Mouse (Mus musculus) stomach, embryonic 15.5 days (tissue): ENCODE measurements at regions not wholly inside any gene's neighbourhood (a gene's known extent, or its start where the extent isn't known, plus 50 kb on each side); places are given as distances from the start of the nearest gene placed in this dataset.

ENCODE experiments used
- ATAC-seq: fragments of 200-750 bp; cut with Nextera tagmentation; 2 replicates; pipeline ENCODE4 v1.8.0; 2017; ENCODE audit warnings: low read depth, moderate number of reproducible peaks, moderate TSS enrichment; ENCODE audit not compliant: insufficient read depth, low FRiP score
- H3K27ac ChIP-seq: fragments of 300-500 bp; sonication (generic); 2 replicates; pipeline ENCODE4 v1.5.1; 2015; ENCODE audit warnings: mild to moderate bottlenecking, inconsistent platforms
- H3K27me3 ChIP-seq: fragments of 300-500 bp; sonication (generic); replicated peaks from 2 replicates; pipeline ENCODE4 v1.6.1; 2015; ENCODE audit warnings: inconsistent platforms
- H3K36me3 ChIP-seq: fragments of 300-500 bp; sonication (generic); 2 replicates; pipeline ENCODE4 v1.6.1; 2015; ENCODE audit warnings: inconsistent platforms
- H3K4me1 ChIP-seq: fragments of 300-500 bp; sonication (generic); 2 replicates; pipeline ENCODE4 v1.6.1; 2015; ENCODE audit warnings: inconsistent platforms
- H3K4me2 ChIP-seq: fragments of 300-500 bp; sonication (generic); 2 replicates; pipeline ENCODE4 v1.6.1; 2015; ENCODE audit warnings: mild to moderate bottlenecking, inconsistent platforms
- H3K4me3 ChIP-seq: fragments of 300-500 bp; sonication (generic); replicated peaks from 2 replicates; pipeline ENCODE4 v1.5.1; 2015; ENCODE audit warnings: inconsistent platforms
- H3K9ac ChIP-seq: fragments of 300-500 bp; sonication (generic); 2 replicates; pipeline ENCODE4 v1.6.1; 2015; ENCODE audit warnings: inconsistent platforms
- H3K9me3 ChIP-seq: fragments of 300-500 bp; sonication (generic); 2 replicates; pipeline ENCODE4 v1.6.1; 2016; ENCODE audit warnings: inconsistent platforms
- WGBS: fragments of 180-500 bp; shearing (Covaris S2); methylation state at CpG from one replicate; pipeline ENCODE4 v1.1.7; 2015; 5-methylcytosine and 5-hydroxymethylcytosine counted together

- ATAC-seq, result peak; percentile 80
- H3K9ac ChIP-seq, result no peak overlapping the region
- no peaks in the 10 kb centered on the region for H3K9me3 ChIP-seq
- no peaks in the 10 kb centered on the region for H3K36me3 ChIP-seq
- H3K27me3 ChIP-seq, result no peaks in the 10 kb centered on the region
- no peak overlapping the region for H3K27ac ChIP-seq
- no peak overlapping the region for H3K4me2 ChIP-seq
- H3K4me1 ChIP-seq, result 0 out of 2 replicates have a peak, but pooled peaks cover 7% of the 10 kb centered on the region
- WGBS, result 17% methylated on average over 6 of the region's 6 CpGs
- no peak overlapping the region for H3K4me3 ChIP-seq
Measured at GRCm38 (mm10) chr17:44336842-44337241, 148.5 kb downstream of the Clic5 start.

- H3K9ac ChIP-seq, result no peak overlapping the region
- no peaks in the 10 kb centered on the region for H3K9me3 ChIP-seq
- no peak overlapping the region for H3K27ac ChIP-seq
- no peak for ATAC-seq
- 93% methylated on average over 5 of the region's 5 CpGs for WGBS
- no peaks in the 10 kb centered on the region for H3K36me3 ChIP-seq
- H3K4me2 ChIP-seq, result no peak overlapping the region
- no peak overlapping the region for H3K4me3 ChIP-seq
- no peaks in the 10 kb centered on the region for H3K27me3 ChIP-seq
- 0 out of 2 replicates have a peak, but pooled peaks cover 7% of the 10 kb centered on the region for H3K4me1 ChIP-seq
Measured at GRCm38 (mm10) chr17:44337253-44337652, 148.9 kb downstream of the Clic5 start.

GRCm38 (mm10) chr17:44344542-44344941, 156.2 kb downstream of the Clic5 start:
- no peak for ATAC-seq
- Histone ChIP-seq H3K4me3 (no peak overlapping the region), H3K27me3 (no peaks in the 10 kb centered on the region), H3K27ac (no peak overlapping the region), H3K9ac (no peak overlapping the region), H3K4me1 (no peaks in the 10 kb centered on the region), H3K9me3 (no peaks in the 10 kb centered on the region), H3K4me2 (no peak overlapping the region), H3K36me3 (no peaks in the 10 kb centered on the region)
- 88% methylated on average over 2 of the region's 2 CpGs for WGBS

GRCm38 (mm10) chr17:44345374-44345773, 157.0 kb downstream of the Clic5 start:
- H3K36me3 ChIP-seq, result no peaks in the 10 kb centered on the region
- H3K4me1 ChIP-seq, result no peaks in the 10 kb centered on the region
- H3K4me3 ChIP-seq, result no peak overlapping the region
- no peaks in the 10 kb centered on the region for H3K9me3 ChIP-seq
- WGBS, result 84% methylated on average over 2 of the region's 2 CpGs
- H3K4me2 ChIP-seq, result no peak overlapping the region
- H3K27me3 ChIP-seq, result no peaks in the 10 kb centered on the region
- no peak overlapping the region for H3K9ac ChIP-seq
- H3K27ac ChIP-seq, result no peak overlapping the region
- ATAC-seq, result no peak

- peak; percentile 89 for ATAC-seq
- Histone ChIP-seq H3K27me3 (no peaks in the 10 kb centered on the region), H3K36me3 (no peaks in the 10 kb centered on the region), H3K9ac (no peak overlapping the region), H3K27ac (peak overlapping the region; percentile 64; the same call in 1 of the 2 replicates), H3K4me3 (0 out of 2 replicates have a peak overlapping the region, but pooled peaks have one; percentile 4), H3K9me3 (no peaks in the 10 kb centered on the region), H3K4me1 (no peaks in the 10 kb centered on the region), H3K4me2 (peak overlapping the region; percentile 44)
- 40% methylated on average over 20 of the region's 20 CpGs for WGBS
Measured at GRCm38 (mm10) chr17:44350201-44350948, 162.0 kb downstream of the Clic5 start.

GRCm38 (mm10) chr17:44350949-44351244, 162.5 kb downstream of the Clic5 start:
- no peak overlapping the region for H3K4me2 ChIP-seq
- ATAC-seq, result no peak
- H3K4me3 ChIP-seq, result no peak overlapping the region
- no peaks in the 10 kb centered on the region for H3K9me3 ChIP-seq
- H3K27me3 ChIP-seq, result no peaks in the 10 kb centered on the region
- no peaks in the 10 kb centered on the region for H3K36me3 ChIP-seq
- peak overlapping the region; percentile 64; the same call in 1 of the 2 replicates for H3K27ac ChIP-seq
- no peak overlapping the region for H3K9ac ChIP-seq
- H3K4me1 ChIP-seq, result no peaks in the 10 kb centered on the region
- WGBS, result 74% methylated on average over 4 of the region's 4 CpGs

GRCm38 (mm10) chr17:44351499-44352117, 163.2 kb downstream of the Clic5 start:
- WGBS, result 78% methylated on average over 13 of the region's 13 CpGs
- no peak overlapping the region for H3K4me3 ChIP-seq
- H3K9me3 ChIP-seq, result no peaks in the 10 kb centered on the region
- no peak overlapping the region for H3K27ac ChIP-seq
- H3K36me3 ChIP-seq, result no peaks in the 10 kb centered on the region
- H3K9ac ChIP-seq, result no peak overlapping the region
- H3K27me3 ChIP-seq, result no peaks in the 10 kb centered on the region
- no peak for ATAC-seq
- H3K4me2 ChIP-seq, result no peak overlapping the region
- no peaks in the 10 kb centered on the region for H3K4me1 ChIP-seq

- 85% methylated on average over 13 of the region's 13 CpGs for WGBS
- Histone ChIP-seq H3K27ac (no peak overlapping the region), H3K36me3 (no peaks in the 10 kb centered on the region), H3K9ac (no peak overlapping the region), H3K4me3 (no peak overlapping the region), H3K4me2 (no peak overlapping the region), H3K9me3 (no peaks in the 10 kb centered on the region), H3K4me1 (no peaks in the 10 kb centered on the region), H3K27me3 (no peaks in the 10 kb centered on the region)
- no peak for ATAC-seq
Measured at GRCm38 (mm10) chr17:44352142-44352541, 163.8 kb downstream of the Clic5 start.

- H3K4me2 ChIP-seq, result no peak overlapping the region
- H3K4me1 ChIP-seq, result no peaks in the 10 kb centered on the region
- WGBS, result 75% methylated on average over 4 of the region's 4 CpGs
- no peaks in the 10 kb centered on the region for H3K27me3 ChIP-seq
- H3K27ac ChIP-seq, result no peak overlapping the region
- H3K9ac ChIP-seq, result no peak overlapping the region
- no peaks in the 10 kb centered on the region for H3K36me3 ChIP-seq
- no peak overlapping the region for H3K4me3 ChIP-seq
- H3K9me3 ChIP-seq, result no peaks in the 10 kb centered on the region
- no peak for ATAC-seq
Measured at GRCm38 (mm10) chr17:44363111-44363510, 174.7 kb downstream of the Clic5 start.

- Histone ChIP-seq H3K27me3 (no peaks in the 10 kb centered on the region), H3K9ac (no peak overlapping the region), H3K27ac (no peak overlapping the region), H3K4me1 (no peaks in the 10 kb centered on the region), H3K9me3 (no peaks in the 10 kb centered on the region), H3K36me3 (no peaks in the 10 kb centered on the region), H3K4me3 (no peak overlapping the region), H3K4me2 (no peak overlapping the region)
- ATAC-seq, result no peak
- WGBS, result 90% methylated on average over 6 of the region's 6 CpGs
Measured at GRCm38 (mm10) chr17:44364494-44364893, 176.1 kb downstream of the Clic5 start.

GRCm38 (mm10) chr17:44366438-44366837, 178.1 kb downstream of the Clic5 start:
- ATAC-seq, result no peak
- no peak overlapping the region for H3K9ac ChIP-seq
- H3K4me2 ChIP-seq, result no peak overlapping the region
- H3K4me1 ChIP-seq, result no peaks in the 10 kb centered on the region
- H3K27ac ChIP-seq, result no peak overlapping the region
- no peak overlapping the region for H3K4me3 ChIP-seq
- no peaks in the 10 kb centered on the region for H3K9me3 ChIP-seq
- WGBS, result 48% methylated on average over 8 of the region's 8 CpGs
- H3K27me3 ChIP-seq, result no peaks in the 10 kb centered on the region
- H3K36me3 ChIP-seq, result no peaks in the 10 kb centered on the region

GRCm38 (mm10) chr17:44367561-44367960, 179.2 kb downstream of the Clic5 start:
- no peak overlapping the region for H3K4me2 ChIP-seq
- ATAC-seq, result no peak
- H3K27ac ChIP-seq, result no peak overlapping the region
- H3K4me1 ChIP-seq, result no peaks in the 10 kb centered on the region
- no peak overlapping the region for H3K9ac ChIP-seq
- 39% methylated on average over 5 of the region's 5 CpGs for WGBS
- no peak overlapping the region for H3K4me3 ChIP-seq
- H3K27me3 ChIP-seq, result no peaks in the 10 kb centered on the region
- no peaks in the 10 kb centered on the region for H3K9me3 ChIP-seq
- H3K36me3 ChIP-seq, result no peaks in the 10 kb centered on the region
